ENCODE assay signal across 8 mouse cellular contexts in genomic region chr3:88579454-88580117, GRCm38 (mm10). TPM values are rescaled to one million over a fixed set of nuclear protein-coding genes. Genes with fewer than 3 reads are reported as not detected.
DNase-seq lines count a peak whose midpoint lies in the region; TF ChIP-seq lines count a peak whose summit lies in the region.

No protein-coding gene starts in this region.

- intact Hi-C loops in left cerebral cortex, adult 2 months (cut with DNase I), result no loop called here

- DNase-seq in adrenal gland, adult (ENCODE audit: inconsistent age in 2 of 2, low spot score in 1 of 2), result peak; percentile 86 to 95
- peak; percentile 71 to 72 for DNase-seq in gastrocnemius, adult 8-10 months (ENCODE audit: low spot score in 2 of 2)
- peak; percentile 50 for DNase-seq in hindlimb bud, embryonic 11.5 days (ENCODE audit: extremely low spot score, low read depth, low spot score)
- DNase-seq in left cerebral cortex, adult 2 months (ENCODE audit: extremely low spot score in 1 of 2, low spot score in 2 of 2), result peak; percentile 73 to 77
- peak; percentile 89 for DNase-seq in right cerebral cortex, adult 18-20 months
- peak; percentile 79 for DNase-seq in urinary bladder, postnatal 14 days (ENCODE audit: low spot score)

- H3K4me3 ChIP-seq in cortical plate, adult 2 months (ENCODE audit: insufficient read depth, low read length), result peak overlapping the region; percentile 96
- H3K4me3 ChIP-seq in left cerebral cortex, adult 2 months, result peak overlapping the region; percentile 92
- H3K4me3 ChIP-seq in macrophage (ENCODE audit: inconsistent target), result peak overlapping the region; percentile 71

- H3K27ac ChIP-seq in cortical plate, adult 2 months (ENCODE audit: insufficient read depth, low read length), result no peak overlapping the region
- peak overlapping the region; percentile 75 for H3K27ac ChIP-seq in left cerebral cortex, adult 2 months
- H3K27ac ChIP-seq in macrophage, result no peak overlapping the region

- H3K79me2 ChIP-seq in macrophage (ENCODE audit: inconsistent target), result peaks cover 26% of the 10 kb centered on the region

- H3K4me1 ChIP-seq in cortical plate, adult 2 months (ENCODE audit: control insufficient read depth, insufficient read depth, low read length), result peaks cover 3% of the 10 kb centered on the region; the same call in 1 of the 2 replicates

- under 1% methylated on average over 30 of the region's 34 CpGs for WGBS in macrophage (ENCODE audit: missing documents)

- no peak for TF ChIP-seq CTCF in cortical plate, adult 2 months (IDR thresholded peaks at IDR 0.05; ENCODE audit: extremely low read depth, insufficient read depth, low read length)
- TF ChIP-seq CTCF in left cerebral cortex, adult 2 months (IDR thresholded peaks at IDR 0.05), result no peak

- peak; percentile 91 for TF ChIP-seq POLR2A in cortical plate, adult 2 months (IDR thresholded peaks at IDR 0.05; ENCODE audit: extremely low read depth, insufficient read depth, low read length)

- peaks cover 20% of the 10 kb centered on the region for H3K36me3 ChIP-seq in macrophage (ENCODE audit: inconsistent target)

RNA-seq across cellular contexts. Expression of gene Ssr2, which starts 3.9 kb away (rescaled TPM):
- polyA plus RNA-seq in cortical plate, adult 2 months (2012; rRNA removed), result 120 and 126 TPM in 2 replicates
- total RNA-seq in gastrocnemius, adult 8-10 months (2022), result 10 to 100 TPM; 41.5 to 44.9 (median 43.1) TPM
- total RNA-seq in left cerebral cortex, adult 2 months (2021), result 10 to 100 TPM; 90.2 to 90.3 TPM
- 10 to 100 TPM in 24 of 26 experiments, 1 to 10 TPM in 2; 6.9 to 42.1 (median 15.7) TPM for total RNA-seq in macrophage (2018; cell fraction: chromatin; rRNA removed)
- total RNA-seq in macrophage (2018; cell fraction: cytosol; rRNA removed), result 100 to 1,000 TPM in 20 of 26 experiments, 10 to 100 TPM in 6; 79.8 to 136 (median 115) TPM
- total RNA-seq in macrophage (2018; cell fraction: nucleus; rRNA removed), result 100 to 1,000 TPM in 1 of 26 experiments, 10 to 100 TPM in 25; 23.5 to 102 (median 68.8) TPM
- polyA plus RNA-seq in macrophage (2018), result 108 to 122 TPM (median 113 TPM) in 3 replicates

RNA-seq across cellular contexts. Expression of gene Ubqln4, which starts 26.0 kb away (rescaled TPM):
- 103 and 110 TPM in 2 replicates for polyA plus RNA-seq in cortical plate, adult 2 months (2012; rRNA removed)
- 100 to 1,000 TPM in 1 of 4 experiments, 10 to 100 TPM in 3; 91.9 to 112 (median 94.6) TPM for total RNA-seq in gastrocnemius, adult 8-10 months (2022)
- 100 to 1,000 TPM; 137 to 148 TPM for total RNA-seq in left cerebral cortex, adult 2 months (2021)
- total RNA-seq in macrophage (2018; cell fraction: chromatin; rRNA removed), result 10 to 100 TPM; 13.2 to 83.4 (median 37.9) TPM
- 10 to 100 TPM; 19.8 to 27.6 (median 24.4) TPM for total RNA-seq in macrophage (2018; cell fraction: cytosol; rRNA removed)
- total RNA-seq in macrophage (2018; cell fraction: nucleus; rRNA removed), result 10 to 100 TPM; 15.2 to 81.8 (median 29.2) TPM
- 26.3 to 31.7 TPM (median 26.5 TPM) in 3 replicates for polyA plus RNA-seq in macrophage (2018)

RNA-seq across cellular contexts. Expression of gene Arhgef2, which starts 26.2 kb away (rescaled TPM):
- polyA plus RNA-seq in cortical plate, adult 2 months (2012; rRNA removed), result 220 and 224 TPM in 2 replicates
- 10 to 100 TPM; 13.5 to 19.0 (median 16.6) TPM for total RNA-seq in gastrocnemius, adult 8-10 months (2022)
- 100 to 1,000 TPM; 239 to 266 TPM for total RNA-seq in left cerebral cortex, adult 2 months (2021)
- 100 to 1,000 TPM; 401 to 771 (median 585) TPM for total RNA-seq in macrophage (2018; cell fraction: chromatin; rRNA removed)
- total RNA-seq in macrophage (2018; cell fraction: cytosol; rRNA removed), result 100 to 1,000 TPM; 114 to 210 (median 154) TPM
- 100 to 1,000 TPM; 216 to 483 (median 324) TPM for total RNA-seq in macrophage (2018; cell fraction: nucleus; rRNA removed)
- 83.0 to 111 TPM (median 86.2 TPM) in 3 replicates for polyA plus RNA-seq in macrophage (2018)

RNA-seq across cellular contexts. Expression of gene Lamtor2, which starts 26.7 kb away (rescaled TPM):
- 126 and 133 TPM in 2 replicates for polyA plus RNA-seq in cortical plate, adult 2 months (2012; rRNA removed)
- total RNA-seq in gastrocnemius, adult 8-10 months (2022), result 10 to 100 TPM; 83.0 to 95.4 (median 86.1) TPM
- total RNA-seq in left cerebral cortex, adult 2 months (2021), result 10 to 100 TPM; 98.3 to 99.1 TPM
- total RNA-seq in macrophage (2018; cell fraction: chromatin; rRNA removed), result 10 to 100 TPM in 7 of 26 experiments, 1 to 10 TPM in 16, not detected in 3; 1.9 to 25.1 (median 4.5) TPM
- 100 to 1,000 TPM in 22 of 26 experiments, 10 to 100 TPM in 4; 84.4 to 168 (median 109) TPM for total RNA-seq in macrophage (2018; cell fraction: cytosol; rRNA removed)
- 10 to 100 TPM in 24 of 26 experiments, 1 to 10 TPM in 2; 7.2 to 35.9 (median 19.1) TPM for total RNA-seq in macrophage (2018; cell fraction: nucleus; rRNA removed)
- 164 to 206 TPM (median 186 TPM) in 3 replicates for polyA plus RNA-seq in macrophage (2018)

RNA-seq across cellular contexts. Expression of gene Rab25, which starts 31.5 kb away (rescaled TPM):
- polyA plus RNA-seq in cortical plate, adult 2 months (2012; rRNA removed), result 0.13 and 0.36 TPM in 2 replicates
- not detected for total RNA-seq in gastrocnemius, adult 8-10 months (2022)
- total RNA-seq in left cerebral cortex, adult 2 months (2021), result not detected
- 1 to 10 TPM in 8 of 26 experiments, not detected in 18; 1.2 to 4.1 (median 2.6) TPM for total RNA-seq in macrophage (2018; cell fraction: chromatin; rRNA removed)
- not detected for total RNA-seq in macrophage (2018; cell fraction: cytosol; rRNA removed)
- total RNA-seq in macrophage (2018; cell fraction: nucleus; rRNA removed), result 1 to 10 TPM in 2 of 26 experiments, under 1 TPM in 2, not detected in 22; 0.72 to 2.6 (median 0.99) TPM
- polyA plus RNA-seq in macrophage (2018), result not detected in 3 replicates

Comparison
In these comparisons a context has a peak if more than half of its experiments do, and no peak if none do; other contexts are left out.
1. RNA of gene Arhgef2, which starts 26.2 kb away (total RNA-seq): 239 to 266 TPM in left cerebral cortex, adult 2 months; 13.5 to 19.0 TPM in gastrocnemius, adult 8-10 months; every median in the first group is over 10 times any median in the second.
2. Peak in every context shown above with its lines, with median percentiles within 50 percentile points of each other: DNase-seq and H3K4me3 ChIP-seq.